Comparison of ENCODE assay signal across 7 mouse cellular contexts in genomic region chr14:103512802-103513472, GRCm38 (mm10). TPM values are rescaled to one million over a fixed set of nuclear protein-coding genes. Genes with fewer than 3 reads are reported as not detected.
DNase-seq lines count a peak whose midpoint lies in the region; ATAC-seq and TF ChIP-seq lines count a peak whose summit lies in the region.

Gene Scel (plus strand): TSS chr14:103513342.

- H3K9ac ChIP-seq in forebrain, embryonic 16.5 days (replicated peaks; ENCODE audit: low read depth, low read length), result 0 out of 2 replicates have a peak within 1 kb of the TSS, but pooled peaks have one; percentile 14
- no peak within 1 kb of the TSS for H3K9ac ChIP-seq in kidney, postnatal 0 days (ENCODE audit: low read depth, low read length)
- H3K9ac ChIP-seq in midbrain, embryonic 13.5 days (replicated peaks), result peak within 1 kb of the TSS; percentile 46; the same call in 1 of the 2 replicates

- no peak for TF ChIP-seq CTCF in kidney, postnatal 0 days (IDR thresholded peaks at IDR 0.05; ENCODE audit: low read depth)

- 0 out of 2 replicates have a peak, but pooled peaks have one; percentile 38 for ATAC-seq in forebrain, embryonic 16.5 days
- peak; percentile 92 for ATAC-seq in kidney, postnatal 0 days (replicated peaks; ENCODE audit: low FRiP score, low read depth)
- ATAC-seq in midbrain, embryonic 13.5 days, result no peak

- no peaks in the 10 kb centered on the region for H3K9me3 ChIP-seq in forebrain, embryonic 16.5 days (ENCODE audit: control insufficient read depth, low read length)
- H3K9me3 ChIP-seq in kidney, postnatal 0 days (replicated peaks; ENCODE audit: low read length), result no peaks in the 10 kb centered on the region
- no peaks in the 10 kb centered on the region for H3K9me3 ChIP-seq in midbrain, embryonic 13.5 days

- no peaks in the 10 kb centered on the region for H3K36me3 ChIP-seq in forebrain, embryonic 16.5 days (ENCODE audit: control insufficient read depth, insufficient read depth)
- H3K36me3 ChIP-seq in kidney, postnatal 0 days (ENCODE audit: insufficient read depth, low read length), result no peaks in the 10 kb centered on the region
- H3K36me3 ChIP-seq in midbrain, embryonic 13.5 days, result no peaks in the 10 kb centered on the region

- no peaks in the 10 kb centered on the region for H3K27me3 ChIP-seq in forebrain, embryonic 16.5 days (replicated peaks; ENCODE audit: control insufficient read depth, insufficient read depth, low read length)
- no peaks in the 10 kb centered on the region for H3K27me3 ChIP-seq in kidney, postnatal 0 days (ENCODE audit: insufficient read depth, low read length)
- H3K27me3 ChIP-seq in midbrain, embryonic 13.5 days, result no peaks in the 10 kb centered on the region

- H3K4me2 ChIP-seq in forebrain, embryonic 16.5 days (ENCODE audit: low read length), result peak within 1 kb of the TSS; percentile 34
- H3K4me2 ChIP-seq in kidney, postnatal 0 days (ENCODE audit: low read length), result peak within 1 kb of the TSS; percentile 43
- peak within 1 kb of the TSS; percentile 40 for H3K4me2 ChIP-seq in midbrain, embryonic 13.5 days (replicated peaks)

- 0 out of 2 replicates have a peak within 1 kb of the TSS, but pooled peaks have one; percentile 8 for H3K4me3 ChIP-seq in forebrain, embryonic 16.5 days (replicated peaks; ENCODE audit: low read length)
- peak within 1 kb of the TSS; percentile 16 for H3K4me3 ChIP-seq in kidney, postnatal 0 days (replicated peaks; ENCODE audit: low read depth, low read length)
- H3K4me3 ChIP-seq in midbrain, embryonic 13.5 days (replicated peaks), result no peak within 1 kb of the TSS

- peaks cover 6% of the 10 kb centered on the region for H3K4me1 ChIP-seq in forebrain, embryonic 16.5 days (replicated peaks; ENCODE audit: control insufficient read depth, insufficient read depth, low read length)
- no peaks in the 10 kb centered on the region for H3K4me1 ChIP-seq in kidney, postnatal 0 days (replicated peaks; ENCODE audit: insufficient read depth, low read length)
- H3K4me1 ChIP-seq in midbrain, embryonic 13.5 days (replicated peaks), result peaks cover 19% of the 10 kb centered on the region

- no peak within 1 kb of the TSS for H3K27ac ChIP-seq in forebrain, embryonic 16.5 days (ENCODE audit: low read length)
- no peak within 1 kb of the TSS for H3K27ac ChIP-seq in kidney, postnatal 0 days
- H3K27ac ChIP-seq in midbrain, embryonic 13.5 days, result no peak within 1 kb of the TSS

- WGBS in forebrain, embryonic 16.5 days, result 11% methylated on average over 14 of the region's 14 CpGs
- WGBS in kidney, postnatal 0 days, result 19% methylated on average over 14 of the region's 14 CpGs
- 18% methylated on average over 14 of the region's 14 CpGs for WGBS in midbrain, embryonic 13.5 days

- peak; percentile 67 for DNase-seq in right cerebral cortex, adult 18-20 months
- DNase-seq in right cerebral cortex, postnatal 10 days (ENCODE audit: low spot score in 2 of 2), result no peak
- peak; percentile 58 for DNase-seq in kidney, postnatal 0 days (ENCODE audit: low spot score)
- no peak for DNase-seq in cerebellum, adult 11 months
- no peak for DNase-seq in ovary, postnatal 36 days (ENCODE audit: low spot score)

RNA-seq across cellular contexts. Expression of gene Scel, which starts in this region (rescaled TPM):
- 0.12 TPM in 1 of 2 replicates, not detected in the other for polyA plus RNA-seq in forebrain, embryonic 16.5 days (2015; fragmentation: Nextera tagmentation; extraction: Ambion mirVana)
- polyA plus RNA-seq in kidney, postnatal 0 days (2015; fragmentation: Nextera tagmentation; extraction: Ambion mirVana), result 4.0 and 4.1 TPM in 2 replicates
- polyA plus RNA-seq in midbrain, embryonic 13.5 days (2015; fragmentation: Nextera tagmentation; extraction: Ambion mirVana), result 0.08 TPM in 1 of 2 replicates, not detected in the other

Comparison
In these comparisons a context has a peak if more than half of its experiments do, and no peak if none do; other contexts are left out.
1. DNase-seq: peak in right cerebral cortex, adult 18-20 months (single experiment) and kidney, postnatal 0 days (single experiment); none in right cerebral cortex, postnatal 10 days (0 of 2), cerebellum, adult 11 months (single experiment) and ovary, postnatal 36 days (single experiment).
2. Peak in ATAC-seq, H3K4me3 ChIP-seq, H3K9ac ChIP-seq and H3K4me2 ChIP-seq in forebrain, embryonic 16.5 days; RNA of the gene not detected or under 1 TPM.
3. Peak in every context shown above with its lines, with median percentiles within 50 percentile points of each other: H3K4me2 ChIP-seq.